Mouse (Mus musculus) CH12.LX (cell line): ENCODE measurements around the gene Tsen54. TPM values are rescaled to one million over a fixed set of nuclear protein-coding genes. Genes with fewer than 3 reads are reported as not detected.

Source experiments
- DNase-seq: peaks from one replicate; pipeline ENCODE4 v3.0.0-alpha.2; 2013; ENCODE audit errors: extremely low read depth
- H3K27ac ChIP-seq: 2 replicates; pipeline ENCODE4 v1.5.1; 2012; ENCODE audit warnings: low read depth, mild to moderate bottlenecking, control low read depth, moderate library complexity; ENCODE audit not compliant: insufficient read depth
- H3K27me3 ChIP-seq: replicated peaks from 2 replicates; pipeline ENCODE3; 2012; ENCODE audit warnings: inconsistent platforms
- H3K36me3 ChIP-seq, 2 experiments: replicated peaks in 1 of 2; 2 replicates each; pipeline versions ENCODE3 to v1.6.1; 2012; ENCODE audit warnings: inconsistent platforms in 1 of 2, low read length in 1 of 2, mild to moderate bottlenecking in 1 of 2, mixed read lengths in 1 of 2, moderate library complexity in 1 of 2; ENCODE audit not compliant: control insufficient read depth in 1 of 2, insufficient read depth in 1 of 2
- H3K4me1 ChIP-seq, 2 experiments: 2 replicates each; pipeline ENCODE4 v1.6.1; 2012; ENCODE audit warnings: inconsistent platforms in 1 of 2, moderate library complexity in 1 of 2; ENCODE audit not compliant: insufficient read depth in 2 of 2, control insufficient read depth in 1 of 2
- H3K4me2 ChIP-seq: 2 replicates; pipeline ENCODE4 v1.6.1; 2012; ENCODE audit warnings: low read depth, mild to moderate bottlenecking, control low read depth; ENCODE audit not compliant: poor library complexity, insufficient read depth, severe bottlenecking
- H3K4me3 ChIP-seq, 3 experiments: fragments of 150-350 bp in 1 of 3; sonication (generic) in 1 of 3; replicated peaks in 1 of 3; 2 replicates each; pipeline versions ENCODE3 to v1.5.1; 2011 to 2012; ENCODE audit warnings: low read depth in 2 of 3, low read length in 2 of 3, mild to moderate bottlenecking in 2 of 3, moderate library complexity in 2 of 3, control low read depth in 1 of 3, improper control_type of control experiment in 1 of 3, inconsistent platforms in 1 of 3, mixed read lengths in 1 of 3; ENCODE audit not compliant: poor library complexity in 1 of 3
- H3K79me2 ChIP-seq: replicated peaks from 2 replicates; pipeline ENCODE4 v1.6.1; 2012; ENCODE audit warnings: mild to moderate bottlenecking, moderate library complexity; ENCODE audit not compliant: control insufficient read depth, poor library complexity, insufficient read depth, severe bottlenecking; ENCODE audit errors: extremely low read depth
- H3K9ac ChIP-seq: 2 replicates; pipeline ENCODE4 v1.6.1; 2012; ENCODE audit warnings: low read depth, mild to moderate bottlenecking, control low read depth, moderate library complexity; ENCODE audit not compliant: insufficient read depth
- H3K9me3 ChIP-seq: replicated peaks from 2 replicates; pipeline ENCODE3; 2012; ENCODE audit warnings: low read length, inconsistent platforms, mixed read lengths
- BHLHE40 ChIP-seq: IDR thresholded peaks from 2 replicates; pipeline ENCODE4 v1.6.1; 2011; ENCODE audit warnings: mild to moderate bottlenecking, low read depth, low read length, improper control_type of control experiment
- CHD1 ChIP-seq: IDR thresholded peaks from 2 replicates; pipeline ENCODE4 v1.6.1; 2012; ENCODE audit warnings: low read depth, low read length, improper control_type of control experiment, inconsistent platforms
- CHD2 ChIP-seq: IDR thresholded peaks from 2 replicates; pipeline ENCODE4 v1.6.1; 2011; ENCODE audit warnings: low read length, improper control_type of control experiment
- CTCF ChIP-seq, 2 experiments: IDR thresholded peaks in 1 of 2; conservative IDR thresholded peaks in 1 of 2; 2 replicates each; pipeline ENCODE4 v1.5.1; 2011 to 2012; ENCODE audit warnings: low read depth in 2 of 2, low read length in 2 of 2, improper control_type of control experiment in 1 of 2, inconsistent platforms in 1 of 2, mild to moderate bottlenecking in 1 of 2, moderate library complexity in 1 of 2
- E2F4 ChIP-seq: IDR thresholded peaks from 2 replicates; pipeline ENCODE4 v1.6.1; 2011; ENCODE audit warnings: low read depth, low read length, improper control_type of control experiment; ENCODE audit not compliant: insufficient replicate concordance
- ELF1 ChIP-seq: IDR thresholded peaks from 2 replicates; pipeline ENCODE4 v1.6.1; 2014; ENCODE audit warnings: low read depth, mild to moderate bottlenecking, inconsistent platforms, low read length, improper control_type of control experiment
- GABPA ChIP-seq: IDR thresholded peaks from 2 replicates; pipeline ENCODE4 v1.6.1; 2012; ENCODE audit warnings: low read depth, low read length, improper control_type of control experiment, inconsistent platforms; ENCODE audit not compliant: insufficient replicate concordance
- JUN ChIP-seq: IDR thresholded peaks from 2 replicates; pipeline ENCODE4 v1.6.1; 2011; ENCODE audit warnings: low read depth, mild to moderate bottlenecking, low read length, improper control_type of control experiment, moderate library complexity; ENCODE audit not compliant: insufficient read depth
- JUND ChIP-seq: conservative IDR thresholded peaks from 2 replicates; pipeline ENCODE4 v1.6.1; 2011; ENCODE audit warnings: low read depth, low read length, improper control_type of control experiment
- KAT2A ChIP-seq: IDR thresholded peaks from 2 replicates; pipeline ENCODE4 v1.6.1; 2012; ENCODE audit warnings: low read length, improper control_type of control experiment, inconsistent platforms; ENCODE audit not compliant: insufficient replicate concordance
- MAX ChIP-seq: IDR thresholded peaks from 2 replicates; pipeline ENCODE4 v1.6.1; 2011; ENCODE audit warnings: low read length, improper control_type of control experiment
- MXI1 ChIP-seq: IDR thresholded peaks from 2 replicates; pipeline ENCODE4 v1.6.1; 2011; ENCODE audit warnings: mild to moderate bottlenecking, low read depth, low read length, improper control_type of control experiment
- NELFE ChIP-seq: IDR thresholded peaks from 2 replicates; pipeline ENCODE4 v1.6.1; 2011; ENCODE audit warnings: low read depth, low read length, improper control_type of control experiment
- NRF1 ChIP-seq: IDR thresholded peaks from 2 replicates; pipeline ENCODE4 v1.6.1; 2014; ENCODE audit warnings: low read depth, mild to moderate bottlenecking, inconsistent platforms, low read length, improper control_type of control experiment, moderate library complexity
- PAX5 ChIP-seq: IDR thresholded peaks from 2 replicates; pipeline ENCODE4 v1.6.1; 2012; ENCODE audit warnings: low read length, inconsistent platforms, mixed read lengths
- POLR2A ChIP-seq: IDR thresholded peaks from 2 replicates; pipeline ENCODE4 v1.6.1; 2011; ENCODE audit warnings: low read depth, mild to moderate bottlenecking, improper control_type of control experiment, low read length
- POLR2AphosphoS2 ChIP-seq: IDR thresholded peaks from 2 replicates; pipeline ENCODE4 v1.6.1; 2011; ENCODE audit warnings: low read depth, low read length, improper control_type of control experiment
- RCOR1 ChIP-seq: conservative IDR thresholded peaks from 2 replicates; pipeline ENCODE4 v1.6.1; 2012; ENCODE audit warnings: low read depth, mild to moderate bottlenecking, inconsistent platforms, low read length, improper control_type of control experiment
- SIN3A ChIP-seq: IDR thresholded peaks from 2 replicates; pipeline ENCODE4 v1.6.1; 2012; ENCODE audit warnings: low read length, improper control_type of control experiment, inconsistent platforms
- SMC3 ChIP-seq: IDR thresholded peaks from 2 replicates; pipeline ENCODE4 v1.6.1; 2011; ENCODE audit warnings: low read depth, low read length, improper control_type of control experiment
- TBP ChIP-seq: conservative IDR thresholded peaks from 2 replicates; pipeline ENCODE4 v1.6.1; 2011; ENCODE audit warnings: low read depth, low read length, improper control_type of control experiment
- TCF12 ChIP-seq: IDR thresholded peaks from 2 replicates; pipeline ENCODE4 v1.6.1; 2014; ENCODE audit warnings: low read depth, mild to moderate bottlenecking, inconsistent platforms, low read length, improper control_type of control experiment
- UBTF ChIP-seq: IDR thresholded peaks from 2 replicates; pipeline ENCODE4 v1.6.1; 2012; ENCODE audit warnings: low read depth, mild to moderate bottlenecking, inconsistent platforms, low read length, improper control_type of control experiment, moderate library complexity
- USF1 ChIP-seq: IDR thresholded peaks from 2 replicates; pipeline ENCODE4 v1.6.1; 2014; ENCODE audit warnings: low read depth, mild to moderate bottlenecking, inconsistent platforms, low read length, improper control_type of control experiment
- USF2 ChIP-seq: conservative IDR thresholded peaks from 2 replicates; pipeline ENCODE4 v1.6.1; 2011; ENCODE audit warnings: low read depth, low read length, improper control_type of control experiment
- ZC3H11A ChIP-seq: IDR thresholded peaks from 2 replicates; pipeline ENCODE4 v1.6.1; 2012; ENCODE audit warnings: low read depth, mild to moderate bottlenecking, inconsistent platforms, low read length, improper control_type of control experiment
- ZMIZ1 ChIP-seq: IDR thresholded peaks from 2 replicates; pipeline ENCODE4 v1.6.1; 2012; ENCODE audit warnings: low read depth, mild to moderate bottlenecking, inconsistent platforms, low read length, improper control_type of control experiment
- dilution Hi-C: fragments of 300-500 bp; cut with MboI; formaldehyde crosslinking; loops from 2 replicates; pipeline ENCODE4 v1.14.3; 2020; ENCODE audit warnings: low sequenced_read_pairs; ENCODE audit not compliant: extremely low pct_unique_long_range_greater_than_20kb, extremely low pct_ligation_motif_present
- in situ Hi-C: fragments of 300-500 bp; cut with MboI; formaldehyde crosslinking; loops from 3 replicates; pipeline ENCODE4 v1.14.3; 2019; ENCODE audit warnings: low sequenced_read_pairs, low pct_ligation_motif_present, low pct_unique_long_range_greater_than_20kb, mixed read lengths
- polyA plus RNA-seq: library from polyadenylated mRNA; unstranded; fragments of >175 nt; gene quantifications from 2 replicates; pipeline ENCODE4 v1.2.1, GENCODE M21; 2012; ENCODE audit warnings: low read depth; ENCODE audit not compliant: insufficient read length
- total RNA-seq, 2 experiments: library from RNA; depleted of rRNA; stranded (reverse); fragments of 300-350 nt in 1 of 2; fragments of >200 nt in 1 of 2; gene quantifications; 2 replicates each; pipeline ENCODE4 v1.2.3; 2012 to 2014

Tsen54 gene
- total and polyA plus RNA-seq, 3 experiments = 45.8 to 71.1 (median 59.4) TPM

- H3K4me1 ChIP-seq = peaks cover 13 to 54% of the 10 kb centered on the region in 2 experiments
- H3K36me3 ChIP-seq = peaks cover 11 to 63% of the 10 kb centered on the region in 2 experiments
- H3K27me3 ChIP-seq = no peaks in the 10 kb centered on the region
- H3K9ac ChIP-seq = peak overlapping the region; percentile 77
- peak overlapping the region; percentile 82 for H3K4me2 ChIP-seq
- no peak overlapping the region for H3K27ac ChIP-seq
- 0 out of 2 replicates have a peak, but pooled peaks cover 5% of the 10 kb centered on the region for H3K79me2 ChIP-seq
- TF ChIP-seq SIN3A (0 out of 2 replicates have a peak, but pooled peaks have one; percentile 37), TCF12 (no peak), JUND (no peak), USF2 (no peak), BHLHE40 (peak; percentile 13; the same call in 1 of the 2 replicates), NRF1 (no peak), POLR2A (no peak), GABPA (no peak), USF1 (no peak), CTCF (conservative IDR thresholded peaks at IDR 0.05 in 1 of 2, IDR thresholded peaks at IDR 0.05 in 1 of 2; ENCODE audit: low read depth in 2 of 2, low read length in 2 of 2) (no peak), MXI1 (peak; percentile 22; the same call in 1 of the 2 replicates), POLR2AphosphoS2 (no peak), CHD1 (no peak), ZMIZ1 (0 out of 2 replicates have a peak, but pooled peaks have one; percentile 35), JUN (no peak)
- in situ Hi-C loops = loop anchor here (5.0 kb wide), 4 partner anchors 95 to 320 kb away; partner anchors contain the start of gene Nt5c
- DNase-seq = peak; percentile 13
- H3K9me3 ChIP-seq = no peaks in the 10 kb centered on the region
- dilution Hi-C loops = no loop called here
- H3K4me3 ChIP-seq = peak overlapping the region; percentile 77 to 91 (median 81)
Measured at GRCm38 (mm10) chr11:115812533-115813420, 1.7 kb upstream of the Tsen54 start.

- Histone ChIP-seq H3K9me3 (no peaks in the 10 kb centered on the region), H3K4me1 (peaks cover 13 to 54% of the 10 kb centered on the region in 2 experiments), H3K4me3 (peak within 1 kb of the TSS; percentile 77 to 91 (median 81)), H3K79me2 (0 out of 2 replicates have a peak, but pooled peaks cover 5% of the 10 kb centered on the region), H3K27me3 (no peaks in the 10 kb centered on the region), H3K36me3 (peaks cover 16 to 62% of the 10 kb centered on the region in 2 experiments), H3K9ac (peak within 1 kb of the TSS; percentile 77), H3K27ac (no peak within 1 kb of the TSS), H3K4me2 (peak within 1 kb of the TSS; percentile 91)
- dilution Hi-C loops (no loop called here), in situ Hi-C loops (loop anchor here (5.0 kb wide), 4 partner anchors 96 to 321 kb away; partner anchors contain the start of gene Nt5c)
- peak; percentile 98 for DNase-seq
- TF ChIP-seq E2F4 (0 out of 2 replicates have a peak, but pooled peaks have one; percentile 44), PAX5 (no peak), TCF12 (peak; percentile 64), MXI1 (peak; percentile 91), ELF1 (peak; percentile 87), UBTF (no peak), USF1 (no peak), ZC3H11A (peak; percentile 80), KAT2A (0 out of 2 replicates have a peak, but pooled peaks have one; percentile 55), NRF1 (peak; percentile 87), RCOR1 (peak; percentile 82), ZMIZ1 (no peak), TBP (no peak), JUN (0 out of 2 replicates have a peak, but pooled peaks have one; percentile 16), SMC3 (peak; percentile 95), CHD1 (no peak), NELFE (peak; percentile 43; the same call in 1 of the 2 replicates), SIN3A (peak; percentile 99), POLR2AphosphoS2 (0 out of 2 replicates have a peak, but pooled peaks have one; percentile 21), MAX (peak; percentile 87), BHLHE40 (peak; percentile 51; the same call in 1 of the 2 replicates), CHD2 (peak; percentile 73)
Measured at GRCm38 (mm10) chr11:115813507-115814296, 822 bp upstream of the Tsen54 start, which contains the start of gene Caskin2. TSS of gene Caskin2 (minus strand) at chr11:115813639.
